Mouse (Mus musculus) liver, embryonic 14.5 days (tissue): ENCODE data around the gene Popdc3. TPM values are rescaled to one million over a fixed set of nuclear protein-coding genes. Genes with fewer than 3 reads are reported as not detected.

Experiments used
- ATAC-seq: fragments of 200-750 bp; cut with Nextera tagmentation; 2 replicates; pipeline ENCODE4 v1.8.0; 2017; ENCODE audit warnings: moderate number of reproducible peaks, mild to moderate bottlenecking, moderate library complexity; ENCODE audit not compliant: insufficient read depth
- DNase-seq, 3 experiments: peaks; one replicate each; pipeline ENCODE4 v3.0.0-alpha.2; 2012 to 2013; ENCODE audit warnings: low read depth in 3 of 3, low spot score in 3 of 3
- H3K27ac ChIP-seq: fragments of 300-500 bp; sonication (generic); 2 replicates; pipeline ENCODE4 v1.5.1; 2014; ENCODE audit warnings: moderate library complexity, mild to moderate bottlenecking, control low read depth, inconsistent platforms
- H3K27me3 ChIP-seq: fragments of 300-500 bp; sonication (generic); 2 replicates; pipeline ENCODE4 v1.6.1; 2014; ENCODE audit warnings: mild to moderate bottlenecking, low read length, moderate library complexity; ENCODE audit not compliant: control insufficient read depth, insufficient read depth
- H3K36me3 ChIP-seq: fragments of 300-500 bp; sonication (generic); replicated peaks from 2 replicates; pipeline ENCODE4 v1.6.1; 2014; ENCODE audit warnings: low read depth; ENCODE audit not compliant: control insufficient read depth, insufficient read depth
- H3K4me1 ChIP-seq, 2 experiments: fragments of 200-500 bp in 1 of 2; fragments of 300-500 bp in 1 of 2; sonication (generic) in 1 of 2; replicated peaks; 2 replicates each; pipeline ENCODE4 v1.6.1; 2012 to 2014; ENCODE audit warnings: antibody characterized with exemption in 1 of 2, inconsistent platforms in 1 of 2, low read length in 1 of 2; ENCODE audit not compliant: control insufficient read depth in 2 of 2, insufficient read depth in 2 of 2
- H3K4me2 ChIP-seq: fragments of 300-500 bp; sonication (generic); 2 replicates; pipeline ENCODE4 v1.6.1; 2014; ENCODE audit warnings: low read depth, mild to moderate bottlenecking, control low read depth, moderate library complexity
- H3K4me3 ChIP-seq, 2 experiments: fragments of 200-500 bp in 1 of 2; fragments of 300-500 bp in 1 of 2; sonication (generic) in 1 of 2; 2 replicates each; pipeline ENCODE4 v1.5.1; 2012 to 2014; ENCODE audit warnings: low read depth in 2 of 2, low read length in 2 of 2, mild to moderate bottlenecking in 2 of 2, control low read depth in 1 of 2, inconsistent platforms in 1 of 2, moderate library complexity in 1 of 2; ENCODE audit not compliant: insufficient read depth in 1 of 2
- H3K9ac ChIP-seq: fragments of 300-500 bp; sonication (generic); replicated peaks from 2 replicates; pipeline ENCODE4 v1.6.1; 2014; ENCODE audit warnings: mild to moderate bottlenecking, control low read depth, moderate library complexity
- H3K9me3 ChIP-seq: fragments of 300-500 bp; sonication (generic); 2 replicates; pipeline ENCODE4 v1.6.1; 2016; ENCODE audit warnings: low read length, mixed read lengths; ENCODE audit not compliant: control insufficient read depth
- CTCF ChIP-seq: IDR thresholded peaks from 2 replicates; pipeline ENCODE4 v1.5.1; 2016; ENCODE audit warnings: antibody characterized with exemption, low read depth, control low read depth
- EP300 ChIP-seq: IDR thresholded peaks from 2 replicates; pipeline ENCODE4 v1.6.1; 2016; ENCODE audit warnings: antibody characterized with exemption, low read depth
- WGBS: fragments of 180-500 bp; shearing (Covaris S2); extraction: QIAGEN DNeasy Blood & Tissue Kit; methylation state at CpG from one replicate; pipeline ENCODE4 v1.1.7; 2014; ENCODE audit not compliant: insufficient replicate concordance; 5-methylcytosine and 5-hydroxymethylcytosine counted together
- polyA plus RNA-seq, 2 experiments: library from polyadenylated mRNA; depleted of rRNA in 1 of 2; stranded (reverse) in 1 of 2; unstranded in 1 of 2; fragments of >200 nt; fragmentation: Nextera tagmentation in 1 of 2; extraction: Ambion mirVana in 1 of 2; gene quantifications; 2 replicates each; pipeline versions ENCODE4 v1.2.1 to v1.2.3; 2012 to 2014

The Popdc3 gene
- polyA plus RNA-seq, 2 experiments: 0.03 TPM; not detected in 1

DNA sequence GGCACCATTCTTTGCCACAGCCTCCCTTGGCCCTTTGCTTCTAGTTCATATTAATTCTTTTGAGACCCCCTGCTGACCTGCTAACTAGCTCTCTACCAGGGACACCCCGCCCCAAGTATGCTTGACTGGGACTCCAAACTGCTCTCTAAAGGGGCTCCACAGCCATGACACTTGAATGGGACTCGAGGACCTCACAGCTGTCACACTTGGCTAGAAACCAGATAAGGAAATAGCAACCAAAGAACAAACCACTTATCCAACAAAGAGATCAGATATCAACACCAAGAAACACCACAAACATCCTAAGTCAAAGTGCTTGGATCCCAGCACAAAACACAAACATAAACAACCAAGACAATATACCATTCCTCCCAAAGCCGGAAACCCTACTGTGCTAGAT is 58.4 kb downstream of the Popdc3 start:
- TF ChIP-seq CTCF: no peak
- TF ChIP-seq EP300: no peak
- Histone ChIP-seq H3K27me3 (no peaks in the 10 kb centered on the region), H3K4me3 (no peak overlapping the region), H3K4me2 (no peak overlapping the region), H3K9me3 (no peaks in the 10 kb centered on the region), H3K36me3 (no peaks in the 10 kb centered on the region), H3K27ac (no peak overlapping the region), H3K9ac (no peak overlapping the region), H3K4me1 (no peaks in the 10 kb centered on the region)
- no peak for ATAC-seq
- no peak for DNase-seq
- WGBS: 31% methylated on average over 3 of the region's 3 CpGs

DNA sequence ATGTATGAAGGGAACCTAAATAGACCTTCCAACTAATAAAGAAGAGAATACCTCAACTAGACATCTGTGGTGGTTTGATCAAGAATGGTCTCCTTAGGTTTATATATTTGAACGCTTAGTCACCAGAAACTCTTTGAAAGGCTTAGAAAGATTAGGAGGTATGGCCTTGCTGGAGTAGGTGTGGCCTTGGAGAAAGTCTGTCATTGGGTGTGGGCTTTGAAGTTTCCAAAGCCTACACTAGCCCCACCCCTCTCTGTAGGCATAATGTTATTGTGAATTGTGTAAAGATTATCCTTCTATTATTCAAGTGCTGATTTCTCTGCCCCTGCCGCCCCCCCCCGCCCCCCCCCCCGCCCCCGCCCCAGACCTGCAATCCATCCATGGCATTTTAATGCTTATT is 59.6 kb downstream of the Popdc3 start:
- Histone ChIP-seq H3K4me1 (no peaks in the 10 kb centered on the region), H3K27me3 (no peaks in the 10 kb centered on the region), H3K36me3 (no peaks in the 10 kb centered on the region), H3K4me3 (no peak overlapping the region), H3K27ac (no peak overlapping the region), H3K4me2 (no peak overlapping the region), H3K9me3 (no peaks in the 10 kb centered on the region), H3K9ac (no peak overlapping the region)
- DNase-seq (no peak), ATAC-seq (no peak)
- no peak for TF ChIP-seq EP300
- WGBS: 71% methylated on average over 5 of the region's 5 CpGs

DNA sequence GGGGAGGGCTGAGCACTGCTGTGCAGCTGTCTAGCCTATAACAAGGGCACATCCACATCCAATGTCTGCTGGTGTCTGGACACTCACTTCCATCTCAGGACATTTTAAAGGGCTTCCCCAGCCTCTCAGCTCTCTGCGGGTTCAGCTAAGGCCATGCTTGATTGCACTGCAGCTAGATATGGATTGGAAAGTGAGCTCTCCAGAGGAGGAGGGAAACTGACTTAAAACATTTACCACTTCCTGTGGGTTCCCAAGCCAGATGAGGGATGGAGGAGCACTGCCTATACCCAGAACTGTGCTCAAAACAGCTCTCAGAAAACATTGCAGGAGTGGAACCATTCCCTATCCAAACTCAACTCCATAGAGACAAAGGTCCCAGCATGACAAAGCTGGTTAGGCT is 82.6 kb downstream of the Popdc3 start:
- H3K27ac ChIP-seq: no peak overlapping the region
- H3K4me1 ChIP-seq: no peaks in the 10 kb centered on the region
- ATAC-seq: no peak
- TF ChIP-seq EP300: no peak
- no peak for TF ChIP-seq CTCF
- no peaks in the 10 kb centered on the region for H3K36me3 ChIP-seq
- H3K4me3 ChIP-seq: no peak overlapping the region
- H3K4me2 ChIP-seq: no peak overlapping the region
- DNase-seq: no peak
- H3K9ac ChIP-seq: no peak overlapping the region
- WGBS: 13% methylated on average over 1 of the region's 1 CpGs
- H3K9me3 ChIP-seq: no peaks in the 10 kb centered on the region
- no peaks in the 10 kb centered on the region for H3K27me3 ChIP-seq

DNA sequence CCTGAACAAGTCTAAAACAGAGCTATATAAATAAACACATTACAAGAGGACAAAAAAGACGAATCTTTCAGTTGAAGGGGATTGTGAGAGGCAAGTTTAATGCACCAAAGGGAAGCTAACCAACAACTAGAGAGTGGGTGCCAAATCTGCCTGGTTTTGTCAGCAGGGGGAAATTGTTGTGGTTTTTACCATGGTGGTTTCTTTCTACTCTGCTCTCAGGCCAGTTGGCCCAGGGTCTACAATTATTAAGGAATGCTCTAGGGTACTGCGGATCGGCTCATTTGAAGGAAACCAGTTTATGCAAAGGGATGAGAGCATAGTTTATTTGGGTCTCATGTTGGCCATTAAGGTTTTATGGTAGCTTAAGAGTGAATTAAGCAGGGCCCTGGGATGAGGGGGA is 84.2 kb downstream of the Popdc3 start:
- Histone ChIP-seq H3K27me3 (no peaks in the 10 kb centered on the region), H3K9me3 (no peaks in the 10 kb centered on the region), H3K4me3 (no peak overlapping the region), H3K9ac (no peak overlapping the region), H3K4me2 (no peak overlapping the region), H3K27ac (no peak overlapping the region), H3K4me1 (no peaks in the 10 kb centered on the region), H3K36me3 (no peaks in the 10 kb centered on the region)
- 57% methylated on average over 3 of the region's 3 CpGs for WGBS
- TF ChIP-seq EP300 (no peak), CTCF (no peak)
- ATAC-seq: no peak
- DNase-seq: no peak

DNA sequence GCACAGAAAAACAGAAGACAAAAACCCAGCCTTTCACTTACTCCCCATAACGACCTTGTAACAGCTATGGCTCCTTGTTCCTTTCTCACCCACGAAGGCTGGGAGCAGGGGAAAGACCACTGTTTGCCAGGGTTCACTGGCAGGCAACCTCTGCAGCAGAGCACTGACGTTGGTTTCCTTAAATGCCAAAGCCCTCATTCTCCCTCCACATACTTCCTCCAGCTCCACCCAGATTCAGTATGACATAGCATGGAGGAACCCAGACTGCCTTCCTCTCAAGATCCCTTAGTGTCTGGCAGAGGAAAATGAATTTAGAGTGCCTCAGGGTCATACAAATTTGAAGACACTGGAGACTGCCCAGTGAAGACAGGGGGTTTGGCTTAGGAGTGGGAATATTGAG is 98.6 kb downstream of the Popdc3 start:
- no peak overlapping the region for H3K4me2 ChIP-seq
- 15% methylated on average over 3 of the region's 3 CpGs for WGBS
- no peak for DNase-seq
- H3K27me3 ChIP-seq: no peaks in the 10 kb centered on the region
- no peaks in the 10 kb centered on the region for H3K36me3 ChIP-seq
- H3K4me1 ChIP-seq: no peaks in the 10 kb centered on the region
- no peak overlapping the region for H3K9ac ChIP-seq
- H3K9me3 ChIP-seq: no peaks in the 10 kb centered on the region
- H3K27ac ChIP-seq: no peak overlapping the region
- TF ChIP-seq CTCF (no peak), EP300 (no peak)
- H3K4me3 ChIP-seq: no peak overlapping the region
- ATAC-seq: no peak
